Mouse (Mus musculus): ENCODE results near the gene Gart. TPM values are rescaled to one million over a fixed set of nuclear protein-coding genes. Genes with fewer than 3 reads are reported as not detected.
A peak's percentile ranks its signal among the peaks of the same experiment; 100 is the strongest.

The Gart gene
- polyA plus RNA-seq, 1 experiment, result 292 TPM

DNA sequence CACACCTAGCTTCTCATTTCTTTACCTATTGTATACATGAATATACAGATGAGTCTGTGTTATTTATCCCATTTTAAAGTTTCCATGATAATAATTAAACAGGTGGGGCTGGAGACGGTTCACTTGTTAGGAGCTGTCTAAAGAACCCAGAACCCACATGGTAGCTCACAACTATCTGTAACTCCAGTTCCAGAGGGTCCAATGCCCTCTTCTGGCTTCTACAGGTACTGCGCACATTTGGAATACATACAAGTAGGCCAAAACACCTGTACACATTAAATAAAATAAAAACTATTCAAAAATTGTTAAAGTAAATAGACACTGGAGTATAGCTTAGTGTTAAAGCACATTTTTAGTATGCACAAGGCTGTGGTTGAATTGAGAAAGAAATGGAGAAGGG lies 64.4 kb downstream of the Gart start:
- TF ChIP-seq EP300 (IDR thresholded peaks at IDR 0.05; ENCODE audit: insufficient read depth, low read depth, low read length) (no peak), POLR2A (IDR thresholded peaks at IDR 0.05; ENCODE audit: insufficient read depth, low read length) (no peak), CTCF (IDR thresholded peaks at IDR 0.05; ENCODE audit: low read depth, low read length) (peak; percentile 12)
- peaks cover 8% of the 10 kb centered on the region; the same call in 1 of the 2 replicates for H3K36me3 ChIP-seq (ENCODE audit: control insufficient read depth, insufficient read depth, low read length, poor library complexity, severe bottlenecking)
- no peaks in the 10 kb centered on the region for H3K9me3 ChIP-seq (replicated peaks; ENCODE audit: control insufficient read depth, insufficient read depth, low read length, poor library complexity, severe bottlenecking)
- H3K27me3 ChIP-seq (ENCODE audit: control insufficient read depth, insufficient read depth, low read length, poor library complexity, severe bottlenecking), result no peaks in the 10 kb centered on the region
- no peaks in the 10 kb centered on the region for H3K4me1 ChIP-seq (ENCODE audit: control insufficient read depth, insufficient read depth, low read length)
- H3K9ac ChIP-seq (ENCODE audit: low read depth, poor library complexity, severe bottlenecking), result no peak overlapping the region
- H3K27ac ChIP-seq (ENCODE audit: insufficient read depth, low read length), result no peak overlapping the region
- H3K4me3 ChIP-seq (ENCODE audit: low read depth, low read length), result no peak overlapping the region

DNA sequence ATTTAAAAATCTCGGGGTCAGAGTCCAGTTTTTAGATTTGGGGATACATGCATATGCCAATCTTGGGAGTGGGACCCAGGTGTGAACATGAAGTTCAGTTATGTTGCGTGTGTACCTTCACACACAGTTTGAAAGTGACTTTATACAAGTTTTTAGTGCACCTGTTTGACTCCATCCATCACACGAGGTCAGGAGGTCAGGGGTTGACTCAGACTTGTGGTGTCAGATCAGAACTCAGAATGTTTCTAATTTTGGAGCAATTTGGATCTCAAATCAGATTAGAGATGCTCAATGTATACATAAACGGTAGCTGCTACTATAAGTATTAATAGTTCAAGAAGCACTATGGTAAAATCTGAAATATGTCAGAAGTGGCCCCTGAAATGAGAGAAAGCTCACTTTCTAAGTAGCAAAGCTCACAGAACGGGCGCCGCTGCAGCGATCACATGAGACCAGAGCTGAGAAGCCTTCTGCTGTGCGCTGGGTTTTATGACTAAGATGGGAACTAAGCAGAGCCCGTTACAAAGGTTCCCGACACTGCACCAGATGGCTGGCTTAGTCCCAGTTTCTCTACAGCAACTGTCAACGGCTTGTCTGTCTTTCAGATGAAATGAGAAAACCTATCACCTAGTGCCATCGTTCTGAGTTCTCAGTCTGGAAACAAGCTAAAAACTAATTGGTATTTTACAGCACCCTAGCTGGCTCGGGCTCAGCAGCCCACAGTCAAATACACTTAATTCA lies 67.6 kb downstream of the Gart start:
- Histone ChIP-seq H3K27ac (ENCODE audit: insufficient read depth, low read length) (no peak overlapping the region), H3K36me3 (ENCODE audit: control insufficient read depth, insufficient read depth, low read length, poor library complexity, severe bottlenecking) (0 out of 2 replicates have a peak, but pooled peaks cover 5% of the 10 kb centered on the region), H3K4me3 (ENCODE audit: low read depth, low read length) (no peak overlapping the region), H3K27me3 (ENCODE audit: control insufficient read depth, insufficient read depth, low read length, poor library complexity, severe bottlenecking) (no peaks in the 10 kb centered on the region), H3K9ac (ENCODE audit: low read depth, poor library complexity, severe bottlenecking) (no peak overlapping the region), H3K4me1 (ENCODE audit: control insufficient read depth, insufficient read depth, low read length) (no peaks in the 10 kb centered on the region), H3K9me3 (replicated peaks; ENCODE audit: control insufficient read depth, insufficient read depth, low read length, poor library complexity, severe bottlenecking) (no peaks in the 10 kb centered on the region)
- TF ChIP-seq CTCF (IDR thresholded peaks at IDR 0.05; ENCODE audit: low read depth, low read length), result no peak
- TF ChIP-seq EP300 (IDR thresholded peaks at IDR 0.05; ENCODE audit: insufficient read depth, low read depth, low read length), result no peak
- TF ChIP-seq POLR2A (IDR thresholded peaks at IDR 0.05; ENCODE audit: insufficient read depth, low read length), result no peak

DNA sequence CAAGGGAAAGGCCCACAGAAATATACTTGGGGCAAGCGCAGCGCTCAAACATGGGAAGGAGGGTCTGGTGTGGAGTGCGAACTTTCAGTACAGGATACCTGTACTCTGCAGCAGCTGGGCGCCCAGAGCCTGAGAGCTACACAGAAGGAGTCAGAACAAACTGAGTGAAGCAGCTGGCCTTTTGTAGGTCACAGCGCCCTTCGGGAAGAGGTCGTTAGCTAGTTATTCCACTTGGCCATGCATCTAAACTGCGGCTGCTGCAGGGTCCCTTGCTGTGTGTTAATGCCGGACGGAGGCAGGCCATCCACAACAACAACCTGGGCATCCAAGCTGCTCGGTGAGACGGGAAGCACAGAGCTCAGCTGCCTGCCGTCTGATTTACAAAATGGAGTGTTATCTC lies 71.6 kb downstream of the Gart start:
- Histone ChIP-seq H3K27ac (ENCODE audit: insufficient read depth, low read length) (no peak overlapping the region), H3K4me1 (ENCODE audit: control insufficient read depth, insufficient read depth, low read length) (no peaks in the 10 kb centered on the region), H3K4me3 (ENCODE audit: low read depth, low read length) (no peak overlapping the region), H3K9me3 (replicated peaks; ENCODE audit: control insufficient read depth, insufficient read depth, low read length, poor library complexity, severe bottlenecking) (no peaks in the 10 kb centered on the region), H3K9ac (ENCODE audit: low read depth, poor library complexity, severe bottlenecking) (no peak overlapping the region), H3K27me3 (ENCODE audit: control insufficient read depth, insufficient read depth, low read length, poor library complexity, severe bottlenecking) (no peaks in the 10 kb centered on the region), H3K36me3 (ENCODE audit: control insufficient read depth, insufficient read depth, low read length, poor library complexity, severe bottlenecking) (no peaks in the 10 kb centered on the region)
- no peak for TF ChIP-seq CTCF (IDR thresholded peaks at IDR 0.05; ENCODE audit: low read depth, low read length)
- TF ChIP-seq POLR2A (IDR thresholded peaks at IDR 0.05; ENCODE audit: insufficient read depth, low read length), result no peak
- TF ChIP-seq EP300 (IDR thresholded peaks at IDR 0.05; ENCODE audit: insufficient read depth, low read depth, low read length), result no peak

Other genes starting within 250 kb of the Gart start
- gene Il10rb, start 240.8 kb downstream of the Gart start, polyA plus RNA-seq (2011; ENCODE audit: insufficient read depth, insufficient read length, low read depth, missing spikeins), result 3.5 and 4.3 TPM in 2 replicates
- 31.3 and 35.3 TPM in 2 replicates for gene Ifnar1, start 161.7 kb downstream of the Gart start, polyA plus RNA-seq (2011; ENCODE audit: insufficient read depth, insufficient read length, low read depth, missing spikeins)
- gene Ifngr2, start 99.9 kb downstream of the Gart start, polyA plus RNA-seq (2011; ENCODE audit: insufficient read depth, insufficient read length, low read depth, missing spikeins), result 5.0 and 8.9 TPM in 2 replicates
- 27.2 and 30.9 TPM in 2 replicates for gene Tmem50b, start 49.2 kb downstream of the Gart start, polyA plus RNA-seq (2011; ENCODE audit: insufficient read depth, insufficient read length, low read depth, missing spikeins)
- gene Dnajc28, start 27.9 kb downstream of the Gart start, polyA plus RNA-seq (2011; ENCODE audit: insufficient read depth, insufficient read length, low read depth, missing spikeins), result 2.5 and 4.9 TPM in 2 replicates
- 174 and 192 TPM in 2 replicates for gene Son, start 554 bp upstream of the Gart start, polyA plus RNA-seq (2011; ENCODE audit: insufficient read depth, insufficient read length, low read depth, missing spikeins)
- 44.3 and 46.4 TPM in 2 replicates for gene Donson, start 41.8 kb upstream of the Gart start, polyA plus RNA-seq (2011; ENCODE audit: insufficient read depth, insufficient read length, low read depth, missing spikeins)
- 48.3 and 60.0 TPM in 2 replicates for gene Cryzl1, start 82.0 kb upstream of the Gart start, polyA plus RNA-seq (2011; ENCODE audit: insufficient read depth, insufficient read length, low read depth, missing spikeins)
- gene Itsn1, start 82.3 kb upstream of the Gart start, polyA plus RNA-seq (2011; ENCODE audit: insufficient read depth, insufficient read length, low read depth, missing spikeins), result 84.6 and 85.7 TPM in 2 replicates